Mouse (Mus musculus): ENCODE measurements around the gene Cutal. TPM values are rescaled to one million over a fixed set of nuclear protein-coding genes. Genes with fewer than 3 reads are reported as not detected.

Gene Cutal
- total RNA-seq, 2 experiments from 2014 or later, result 0.48 TPM; not detected in 1

- peak; percentile 44 for DNase-seq (ENCODE audit: low spot score in 2 of 2)
Observed at GRCm38 (mm10) chr2:34914069-34914822, 40.0 kb downstream of the Cutal start.

GRCm38 (mm10) chr2:34914823-34915082, 40.6 kb downstream of the Cutal start:
- no peak for DNase-seq (ENCODE audit: low spot score in 2 of 2)

- DNase-seq (ENCODE audit: low spot score in 2 of 2), result no peak
Observed at GRCm38 (mm10) chr2:34915103-34915502, 40.9 kb downstream of the Cutal start.

- DNase-seq (ENCODE audit: low spot score in 2 of 2), result no peak
Observed at GRCm38 (mm10) chr2:34920144-34920543, 45.9 kb downstream of the Cutal start.

GRCm38 (mm10) chr2:34922729-34923128, 48.5 kb downstream of the Cutal start:
- no peak for DNase-seq (ENCODE audit: low spot score in 2 of 2)

GRCm38 (mm10) chr2:34927320-34927719, 53.1 kb downstream of the Cutal start:
- no peak for DNase-seq (ENCODE audit: low spot score in 2 of 2)

- no peak for DNase-seq (ENCODE audit: low spot score in 2 of 2)
Observed at GRCm38 (mm10) chr2:34937460-34937859, 63.3 kb downstream of the Cutal start.

- DNase-seq (ENCODE audit: low spot score in 2 of 2), result no peak
Observed at GRCm38 (mm10) chr2:34938269-34939208, 64.3 kb downstream of the Cutal start.

GRCm38 (mm10) chr2:34940246-34940645, 66.0 kb downstream of the Cutal start:
- no peak for DNase-seq (ENCODE audit: low spot score in 2 of 2)

GRCm38 (mm10) chr2:34941061-34941675, 67.0 kb downstream of the Cutal start:
- no peak for DNase-seq (ENCODE audit: low spot score in 2 of 2)

Other genes with a start within 250 kb of the Cutal start
- 10 to 100 TPM; 51.6 to 66.8 TPM for gene Gapvd1, start 119.2 kb upstream of the Cutal start, total RNA-seq (2021)
- 100 to 1,000 TPM; 686 to 689 TPM for gene Hspa5, start 102.4 kb upstream of the Cutal start, total RNA-seq (2021)
- gene Rabepk, start 74.5 kb upstream of the Cutal start, total RNA-seq (2021), result 10 to 100 TPM; 23.9 to 26.7 TPM
- gene Fbxw2, start 48.1 kb upstream of the Cutal start, total RNA-seq (2021), result 10 to 100 TPM; 66.5 to 68.9 TPM
- gene Gm34653, start 41.4 kb upstream of the Cutal start, total RNA-seq (2021), result not detected
- 10 to 100 TPM; 40.8 to 41.1 TPM for gene Psmd5, start 572 bp downstream of the Cutal start, total RNA-seq (2021)
- 1 to 10 TPM; 1.3 to 1.7 TPM for gene Phf19, start 39.6 kb downstream of the Cutal start, total RNA-seq (2021)
- 1 to 10 TPM; 2.6 to 2.8 TPM for gene Traf1, start 87.4 kb downstream of the Cutal start, total RNA-seq (2021)
- gene Hc, start 187.0 kb downstream of the Cutal start, total RNA-seq (2021), result not detected
- gene AI182371, start 227.1 kb downstream of the Cutal start, total RNA-seq (2021), result under 1 TPM in 1 of 2 experiments, not detected in 1; 0.46 TPM
- gene Cntrl, start 235.1 kb downstream of the Cutal start, total RNA-seq (2021), result 10 to 100 TPM in 1 of 2 experiments, 1 to 10 TPM in 1; 7.7 to 11.4 TPM

All from adrenal gland, adult 18-20 months (tissue).